Mouse (Mus musculus) kidney, postnatal 0 days (tissue): ENCODE results near the gene 1600002K03Rik. TPM values are rescaled to one million over a fixed set of nuclear protein-coding genes. Genes with fewer than 3 reads are reported as not detected.

Experiments used
- ATAC-seq: fragments of 200-750 bp; cut with Nextera tagmentation; replicated peaks from 2 replicates; pipeline ENCODE4 v1.8.0; 2017; ENCODE audit warnings: low read depth, moderate number of reproducible peaks, moderate TSS enrichment, moderate library complexity; ENCODE audit not compliant: low FRiP score
- DNase-seq: peaks from one replicate; pipeline ENCODE4 v3.0.0-alpha.2; 2016; ENCODE audit warnings: low spot score
- H3K27ac ChIP-seq: fragments of 300-500 bp; sonication (generic); 2 replicates; pipeline ENCODE4 v1.5.1; 2014; ENCODE audit warnings: mild to moderate bottlenecking
- H3K27me3 ChIP-seq: fragments of 300-500 bp; sonication (generic); 2 replicates; pipeline ENCODE4 v1.6.1; 2014; ENCODE audit warnings: low read length, mixed read lengths; ENCODE audit not compliant: insufficient read depth
- H3K36me3 ChIP-seq: fragments of 300-500 bp; sonication (generic); 2 replicates; pipeline ENCODE4 v1.6.1; 2014; ENCODE audit warnings: low read length, mixed read lengths; ENCODE audit not compliant: insufficient read depth
- H3K4me1 ChIP-seq: fragments of 300-500 bp; sonication (generic); replicated peaks from 2 replicates; pipeline ENCODE4 v1.6.1; 2014; ENCODE audit warnings: antibody characterized with exemption, low read length, mixed read lengths; ENCODE audit not compliant: insufficient read depth
- H3K4me2 ChIP-seq: fragments of 300-500 bp; sonication (generic); 2 replicates; pipeline ENCODE4 v1.6.1; 2014; ENCODE audit warnings: mild to moderate bottlenecking, low read length, moderate library complexity, mixed read lengths
- H3K4me3 ChIP-seq: fragments of 300-500 bp; sonication (generic); replicated peaks from 2 replicates; pipeline ENCODE4 v1.5.1; 2014; ENCODE audit warnings: low read depth, low read length
- H3K9ac ChIP-seq: fragments of 300-500 bp; sonication (generic); 2 replicates; pipeline ENCODE4 v1.6.1; 2014; ENCODE audit warnings: low read depth, low read length
- H3K9me3 ChIP-seq: fragments of 300-500 bp; sonication (generic); replicated peaks from 2 replicates; pipeline ENCODE4 v1.6.1; 2016; ENCODE audit warnings: low read length, inconsistent platforms, mixed read lengths
- CTCF ChIP-seq: IDR thresholded peaks from 2 replicates; pipeline ENCODE4 v1.5.1; 2016; ENCODE audit warnings: antibody characterized with exemption, low read depth, mild to moderate bottlenecking, moderate library complexity
- WGBS: fragments of 180-500 bp; shearing (Covaris S2); extraction: QIAGEN DNeasy Blood & Tissue Kit; methylation state at CpG from one replicate; pipeline ENCODE4 v1.1.7; 2014; 5-methylcytosine and 5-hydroxymethylcytosine counted together
- polyA plus RNA-seq: library from polyadenylated mRNA; unstranded; fragments of >200 nt; fragmentation: Nextera tagmentation; extraction: Ambion mirVana; gene quantifications from 2 replicates; pipeline ENCODE4 v1.2.1, GENCODE M21; 2015

The 1600002K03Rik gene
- polyA plus RNA-seq, 1 experiment from 2014 or later: 11.0 TPM

- no peak overlapping the region for H3K4me3 ChIP-seq
Measured at GRCm38 (mm10) chr10:80171760-80172526, 801 bp upstream of the 1600002K03Rik start.

GRCm38 (mm10) chr10:80173358-80173757 is 614 bp downstream of the 1600002K03Rik start:
- ATAC-seq (no peak), DNase-seq (no peak)
- WGBS: 8% methylated on average over 11 of the region's 11 CpGs
- TF ChIP-seq CTCF: no peak
- H3K9ac ChIP-seq: 0 out of 2 replicates have a peak overlapping the region, but pooled peaks have one; percentile 57
- peak overlapping the region; percentile 73 for H3K4me2 ChIP-seq
- H3K9me3 ChIP-seq: no peaks in the 10 kb centered on the region
- H3K27me3 ChIP-seq: no peaks in the 10 kb centered on the region
- peak overlapping the region; percentile 46 for H3K4me3 ChIP-seq
- peak overlapping the region; percentile 87; the same call in 1 of the 2 replicates for H3K27ac ChIP-seq
- H3K4me1 ChIP-seq: peaks cover 16% of the 10 kb centered on the region
- H3K36me3 ChIP-seq: peaks cover 29% of the 10 kb centered on the region

More at GRCm38 (mm10) chr10:80171760-80172526, 801 bp upstream of the 1600002K03Rik start:
- Histone ChIP-seq H3K9ac (0 out of 2 replicates have a peak overlapping the region, but pooled peaks have one; percentile 5), H3K27ac (peak overlapping the region; percentile 87), H3K9me3 (no peaks in the 10 kb centered on the region), H3K36me3 (peaks cover 29% of the 10 kb centered on the region), H3K27me3 (no peaks in the 10 kb centered on the region), H3K4me1 (peaks cover 18% of the 10 kb centered on the region), H3K4me2 (peak overlapping the region; percentile 73; the same call in 1 of the 2 replicates)
- WGBS: 77% methylated on average over 45 of the region's 45 CpGs
- DNase-seq: no peak
- TF ChIP-seq CTCF: no peak
- no peak for ATAC-seq

- no peak overlapping the region for H3K4me3 ChIP-seq
- no peak for DNase-seq
- no peak overlapping the region for H3K9ac ChIP-seq
- no peak for ATAC-seq
- no peaks in the 10 kb centered on the region for H3K9me3 ChIP-seq
- H3K36me3 ChIP-seq: peaks cover 29% of the 10 kb centered on the region
- H3K4me2 ChIP-seq: no peak overlapping the region
- H3K27ac ChIP-seq: no peak overlapping the region
- WGBS: 90% methylated on average over 10 of the region's 10 CpGs
- TF ChIP-seq CTCF: no peak
- H3K27me3 ChIP-seq: no peaks in the 10 kb centered on the region
- peaks cover 9% of the 10 kb centered on the region for H3K4me1 ChIP-seq
Measured at GRCm38 (mm10) chr10:80173955-80174640, 1.4 kb downstream of the 1600002K03Rik start.

GRCm38 (mm10) chr10:80174705-80175104 is 2.0 kb downstream of the 1600002K03Rik start:
- no peak overlapping the region for H3K4me2 ChIP-seq
- no peaks in the 10 kb centered on the region for H3K27me3 ChIP-seq
- H3K9me3 ChIP-seq: no peaks in the 10 kb centered on the region
- 66% methylated on average over 2 of the region's 2 CpGs for WGBS
- H3K27ac ChIP-seq: no peak overlapping the region
- TF ChIP-seq CTCF: peak; percentile 62
- DNase-seq (no peak), ATAC-seq (no peak)
- no peak overlapping the region for H3K4me3 ChIP-seq
- H3K36me3 ChIP-seq: peaks cover 24% of the 10 kb centered on the region
- no peak overlapping the region for H3K9ac ChIP-seq
- H3K4me1 ChIP-seq: peaks cover 6% of the 10 kb centered on the region; the same call in 1 of the 2 replicates

- peak; percentile 72 for TF ChIP-seq CTCF
- Histone ChIP-seq H3K4me3 (no peak overlapping the region), H3K9ac (no peak overlapping the region), H3K4me2 (no peak overlapping the region), H3K9me3 (no peaks in the 10 kb centered on the region), H3K36me3 (peaks cover 14% of the 10 kb centered on the region), H3K4me1 (0 out of 2 replicates have a peak, but pooled peaks cover 10% of the 10 kb centered on the region), H3K27me3 (no peaks in the 10 kb centered on the region), H3K27ac (no peak overlapping the region)
- peak; percentile 73 for DNase-seq
- 23% methylated on average over 4 of the region's 4 CpGs for WGBS
- ATAC-seq: 0 out of 2 replicates have a peak, but pooled peaks have one; percentile 5
Measured at GRCm38 (mm10) chr10:80175536-80176269, 3.0 kb downstream of the 1600002K03Rik start.
